In genomic region chr17:62507766-62508485, GRCm38 (mm10) we compare ENCODE assay signal across 28 mouse cellular contexts.
DNase-seq lines count a peak whose midpoint lies in the region; ATAC-seq lines count a peak whose summit lies in the region.
"Had no signal": no experiment of that assay in that cellular context is flagged by ENCODE, and none has a peak within 500 bp of the region (broad histone marks: within the 10 kb centered on the region; RNA-seq: fewer than 3 reads in every experiment).

No protein-coding gene starts in this region.

- no peak for DNase-seq in embryonic facial prominence, embryonic 10.5 days (ENCODE audit: low spot score)
- DNase-seq in lung, postnatal 36 days = no peak
- no peak for DNase-seq in B cell, adult 2 months
- DNase-seq: adrenal gland, postnatal 25 days; cerebellum, adult 11-12 months; embryo, embryonic 11 days; forebrain, postnatal 0 days; gastrocnemius, postnatal 25 days; kidney, postnatal 25 days; layer of hippocampus, postnatal 36 days; liver; lung, postnatal 10 days; right cerebral cortex, postnatal 14 days; thymus, adult 2 months; thymus, postnatal 4 days had no signal

- no peaks in the 10 kb centered on the region for H3K9me3 ChIP-seq in embryonic facial prominence, embryonic 13.5 days
- no peaks in the 10 kb centered on the region for H3K9me3 ChIP-seq in embryonic facial prominence, embryonic 10.5 days
- H3K9me3 ChIP-seq in lung, embryonic 16.5 days (ENCODE audit: control insufficient read depth, low read length) = no peaks in the 10 kb centered on the region
- H3K9me3 ChIP-seq in embryonic facial prominence, embryonic 15.5 days (replicated peaks) = no peaks in the 10 kb centered on the region
- no peaks in the 10 kb centered on the region for H3K9me3 ChIP-seq in limb, embryonic 15.5 days
- H3K9me3 ChIP-seq: forebrain, embryonic 10.5 days; hindbrain, embryonic 12.5 days; liver, embryonic 15.5 days; midbrain, embryonic 15.5 days; neural tube, embryonic 12.5 days had no signal

- ATAC-seq in embryonic facial prominence, embryonic 13.5 days (ENCODE audit: insufficient number of reproducible peaks, insufficient read depth, low FRiP score, low TSS enrichment, low read depth) = no peak
- peak; percentile 47; the same call in 1 of the 2 replicates for ATAC-seq in lung, embryonic 16.5 days (ENCODE audit: low read depth)
- no peak for ATAC-seq in embryonic facial prominence, embryonic 15.5 days (ENCODE audit: insufficient number of reproducible peaks, low FRiP score, low TSS enrichment, low read depth)
- no peak for ATAC-seq in limb, embryonic 15.5 days (ENCODE audit: insufficient number of reproducible peaks, low FRiP score, low TSS enrichment, low read depth)
- ATAC-seq: forebrain, postnatal 0 days; intestine, postnatal 0 days; midbrain, embryonic 15.5 days had no signal

- WGBS in embryonic facial prominence, embryonic 13.5 days = 55% methylated on average over 13 of the region's 13 CpGs
- 82% methylated on average over 13 of the region's 13 CpGs for WGBS in embryonic facial prominence, embryonic 10.5 days
- 62% methylated on average over 13 of the region's 13 CpGs for WGBS in lung, embryonic 16.5 days
- 43% methylated on average over 13 of the region's 13 CpGs for WGBS in embryonic facial prominence, embryonic 15.5 days
- 49% methylated on average over 13 of the region's 13 CpGs for WGBS in limb, embryonic 15.5 days

- no peak overlapping the region for H3K4me2 ChIP-seq in embryonic facial prominence, embryonic 13.5 days
- no peak overlapping the region for H3K4me2 ChIP-seq in lung, embryonic 16.5 days (ENCODE audit: low read depth, low read length)
- no peak overlapping the region for H3K4me2 ChIP-seq in embryonic facial prominence, embryonic 15.5 days (replicated peaks)
- H3K4me2 ChIP-seq in limb, embryonic 15.5 days = no peak overlapping the region
- H3K4me2 ChIP-seq: hindbrain, embryonic 12.5 days; liver, embryonic 15.5 days; midbrain, embryonic 15.5 days; neural tube, embryonic 12.5 days had no signal

- H3K27ac ChIP-seq in embryonic facial prominence, embryonic 13.5 days = peak overlapping the region; percentile 17; the same call in 1 of the 2 replicates
- no peak overlapping the region for H3K27ac ChIP-seq in embryonic facial prominence, embryonic 10.5 days (replicated peaks)
- H3K27ac ChIP-seq in lung, embryonic 16.5 days (ENCODE audit: low read length) = no peak overlapping the region
- H3K27ac ChIP-seq in embryonic facial prominence, embryonic 15.5 days (replicated peaks) = 0 out of 2 replicates have a peak overlapping the region, but pooled peaks have one; percentile 39
- H3K27ac ChIP-seq in limb, embryonic 15.5 days = 0 out of 2 replicates have a peak overlapping the region, but pooled peaks have one; percentile 48
- H3K27ac ChIP-seq: forebrain, embryonic 10.5 days; hindbrain, embryonic 12.5 days; layer of hippocampus, adult 2 months; liver, embryonic 15.5 days; midbrain, embryonic 15.5 days; neural tube, embryonic 12.5 days; stomach, postnatal 0 days had no signal

- no peaks in the 10 kb centered on the region for H3K27me3 ChIP-seq in embryonic facial prominence, embryonic 13.5 days
- no peaks in the 10 kb centered on the region for H3K27me3 ChIP-seq in embryonic facial prominence, embryonic 10.5 days (replicated peaks; ENCODE audit: low read depth, poor library complexity, severe bottlenecking)
- no peaks in the 10 kb centered on the region for H3K27me3 ChIP-seq in lung, embryonic 16.5 days (ENCODE audit: control insufficient read depth, insufficient read depth, low read depth, low read length)
- no peaks in the 10 kb centered on the region for H3K27me3 ChIP-seq in embryonic facial prominence, embryonic 15.5 days
- no peaks in the 10 kb centered on the region for H3K27me3 ChIP-seq in limb, embryonic 15.5 days
- H3K27me3 ChIP-seq: hindbrain, embryonic 12.5 days; liver, embryonic 15.5 days; megakaryocyte, embryonic 14.5 days; midbrain, embryonic 15.5 days; neural tube, embryonic 12.5 days had no signal

- H3K4me3 ChIP-seq in embryonic facial prominence, embryonic 13.5 days = no peak overlapping the region
- no peak overlapping the region for H3K4me3 ChIP-seq in embryonic facial prominence, embryonic 10.5 days
- H3K4me3 ChIP-seq in lung, embryonic 16.5 days (ENCODE audit: low read length) = no peak overlapping the region
- no peak overlapping the region for H3K4me3 ChIP-seq in embryonic facial prominence, embryonic 15.5 days (replicated peaks)
- no peak overlapping the region for H3K4me3 ChIP-seq in limb, embryonic 15.5 days
- H3K4me3 ChIP-seq: forebrain, embryonic 10.5 days; hindbrain, embryonic 12.5 days; layer of hippocampus, adult 2 months; liver, embryonic 15.5 days; megakaryocyte, embryonic 14.5 days; midbrain, embryonic 15.5 days; neural tube, embryonic 12.5 days had no signal

- no peak overlapping the region for H3K9ac ChIP-seq in embryonic facial prominence, embryonic 13.5 days
- no peak overlapping the region for H3K9ac ChIP-seq in lung, embryonic 16.5 days (ENCODE audit: low read length)
- no peak overlapping the region for H3K9ac ChIP-seq in embryonic facial prominence, embryonic 15.5 days
- no peak overlapping the region for H3K9ac ChIP-seq in limb, embryonic 15.5 days
- H3K9ac ChIP-seq: forebrain, postnatal 0 days; hindbrain, embryonic 12.5 days; liver, embryonic 15.5 days; midbrain, embryonic 15.5 days; neural tube, embryonic 12.5 days had no signal

- H3K36me3 ChIP-seq in embryonic facial prominence, embryonic 13.5 days = no peaks in the 10 kb centered on the region
- H3K36me3 ChIP-seq in embryonic facial prominence, embryonic 10.5 days (replicated peaks) = no peaks in the 10 kb centered on the region
- H3K36me3 ChIP-seq in lung, embryonic 16.5 days (ENCODE audit: control insufficient read depth, insufficient read depth, low read length) = no peaks in the 10 kb centered on the region
- no peaks in the 10 kb centered on the region for H3K36me3 ChIP-seq in embryonic facial prominence, embryonic 15.5 days
- no peaks in the 10 kb centered on the region for H3K36me3 ChIP-seq in limb, embryonic 15.5 days
- H3K36me3 ChIP-seq: forebrain, embryonic 10.5 days; hindbrain, embryonic 12.5 days; liver, embryonic 15.5 days; midbrain, embryonic 15.5 days; neural tube, embryonic 12.5 days had no signal

- H3K4me1 ChIP-seq in embryonic facial prominence, embryonic 13.5 days = peaks cover 15% of the 10 kb centered on the region
- peaks cover 12% of the 10 kb centered on the region; the same call in 1 of the 2 replicates for H3K4me1 ChIP-seq in embryonic facial prominence, embryonic 10.5 days
- no peaks in the 10 kb centered on the region for H3K4me1 ChIP-seq in lung, embryonic 16.5 days (replicated peaks; ENCODE audit: control insufficient read depth, insufficient read depth, low read length)
- peaks cover 7% of the 10 kb centered on the region for H3K4me1 ChIP-seq in embryonic facial prominence, embryonic 15.5 days
- no peaks in the 10 kb centered on the region for H3K4me1 ChIP-seq in limb, embryonic 15.5 days
- H3K4me1 ChIP-seq: forebrain, embryonic 10.5 days; hindbrain, embryonic 12.5 days; liver, embryonic 15.5 days; megakaryocyte, embryonic 14.5 days; midbrain, embryonic 15.5 days; neural tube, embryonic 12.5 days had no signal

Comparison
In these comparisons a context has a peak if more than half of its experiments do, and no peak if none do; other contexts are left out.
1. H3K27ac ChIP-seq: peak in embryonic facial prominence, embryonic 13.5 days (single experiment), embryonic facial prominence, embryonic 15.5 days (single experiment) and limb, embryonic 15.5 days (single experiment); none in embryonic facial prominence, embryonic 10.5 days (single experiment) and lung, embryonic 16.5 days (single experiment).